Mouse (Mus musculus) embryonic facial prominence, embryonic 10.5 days (tissue): ENCODE data around the gene Tcf12. TPM values are rescaled to one million over a fixed set of nuclear protein-coding genes. Genes with fewer than 3 reads are reported as not detected.
A peak's percentile ranks its signal among the peaks of the same experiment; 100 is the strongest.

Source experiments
- DNase-seq: peaks from one replicate; pipeline ENCODE4 v3.0.0-alpha.2; 2017; ENCODE audit warnings: low spot score
- H3K27ac ChIP-seq: fragments of 300-500 bp; sonication (generic); replicated peaks from 2 replicates; pipeline ENCODE4 v1.5.1; 2016; ENCODE audit warnings: mild to moderate bottlenecking
- H3K27me3 ChIP-seq: fragments of 300-500 bp; sonication (generic); replicated peaks from 2 replicates; pipeline ENCODE4 v1.6.1; 2016; ENCODE audit warnings: low read depth, mild to moderate bottlenecking; ENCODE audit not compliant: poor library complexity, severe bottlenecking
- H3K36me3 ChIP-seq: fragments of 300-500 bp; sonication (generic); replicated peaks from 2 replicates; pipeline ENCODE4 v1.6.1; 2016; ENCODE audit warnings: mild to moderate bottlenecking, moderate library complexity
- H3K4me1 ChIP-seq: fragments of 300-500 bp; sonication (generic); 2 replicates; pipeline ENCODE4 v1.6.1; 2016
- H3K4me3 ChIP-seq: fragments of 300-500 bp; sonication (generic); 2 replicates; pipeline ENCODE4 v1.5.1; 2016; ENCODE audit warnings: mild to moderate bottlenecking, moderate library complexity
- H3K9me3 ChIP-seq: fragments of 300-500 bp; sonication (generic); 2 replicates; pipeline ENCODE4 v1.6.1; 2016; ENCODE audit warnings: mild to moderate bottlenecking
- WGBS: fragments of 180-500 bp; shearing (Covaris S2); methylation state at CpG from one replicate; pipeline ENCODE4 v1.1.7; 2016; 5-methylcytosine and 5-hydroxymethylcytosine counted together
- polyA plus RNA-seq: library from polyadenylated mRNA; unstranded; fragments of >200 nt; fragmentation: Nextera tagmentation; extraction: Ambion mirVana; gene quantifications from 2 replicates; pipeline ENCODE4 v1.2.1, GENCODE M21; 2016

Tcf12 gene
- polyA plus RNA-seq, 1 experiment from 2014 or later, result 169 TPM

DNA sequence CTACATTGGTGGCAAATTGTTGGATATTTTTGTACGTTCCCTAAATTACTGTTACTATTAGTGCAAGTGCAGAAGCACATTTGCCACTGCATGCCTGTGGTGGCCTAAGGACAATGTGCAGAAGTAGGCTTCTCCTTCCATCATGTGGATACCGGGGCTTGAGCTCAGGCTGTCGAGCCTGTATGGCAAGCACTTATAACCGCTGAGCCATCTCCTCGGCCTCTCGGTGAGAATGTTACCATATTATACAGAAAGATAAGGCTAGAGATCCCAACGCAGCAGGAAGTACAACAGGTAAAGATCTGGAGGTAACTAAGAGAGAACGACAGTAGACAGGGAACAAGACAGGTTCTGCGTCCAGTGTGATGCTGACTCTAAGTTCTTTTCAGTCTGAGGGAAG is 263.8 kb downstream of the Tcf12 start:
- no peak overlapping the region for H3K4me3 ChIP-seq
- peaks cover 99% of the 10 kb centered on the region for H3K36me3 ChIP-seq
- H3K9me3 ChIP-seq, result no peaks in the 10 kb centered on the region
- no peak for DNase-seq
- H3K27me3 ChIP-seq, result no peaks in the 10 kb centered on the region
- no peak overlapping the region for H3K27ac ChIP-seq
- 96% methylated on average over 9 of the region's 9 CpGs for WGBS
- no peaks in the 10 kb centered on the region for H3K4me1 ChIP-seq

DNA sequence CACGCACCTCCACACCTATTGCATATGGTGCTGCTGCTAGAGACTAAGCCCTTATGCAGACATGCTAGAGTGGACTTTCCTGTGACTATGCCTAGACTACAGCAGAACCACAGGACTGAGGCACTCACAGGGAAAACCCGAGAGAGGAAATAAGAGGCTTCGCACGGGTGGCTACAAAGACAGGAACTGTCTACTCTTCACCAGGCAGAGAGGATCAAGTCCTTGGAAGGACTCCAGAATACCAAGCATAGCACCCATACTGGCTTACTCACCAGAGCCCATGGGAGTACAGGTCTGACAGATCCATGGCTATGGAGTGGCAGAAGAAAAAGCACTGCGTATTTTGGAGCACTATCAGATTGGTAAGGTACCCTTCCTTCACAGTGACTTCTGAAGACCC is 269.8 kb downstream of the Tcf12 start:
- WGBS, result 91% methylated on average over 5 of the region's 5 CpGs
- no peak for DNase-seq
- Histone ChIP-seq H3K27ac (no peak overlapping the region), H3K36me3 (peaks cover 66% of the 10 kb centered on the region), H3K27me3 (no peaks in the 10 kb centered on the region), H3K4me3 (no peak overlapping the region), H3K9me3 (no peaks in the 10 kb centered on the region), H3K4me1 (peaks cover 10% of the 10 kb centered on the region)

DNA sequence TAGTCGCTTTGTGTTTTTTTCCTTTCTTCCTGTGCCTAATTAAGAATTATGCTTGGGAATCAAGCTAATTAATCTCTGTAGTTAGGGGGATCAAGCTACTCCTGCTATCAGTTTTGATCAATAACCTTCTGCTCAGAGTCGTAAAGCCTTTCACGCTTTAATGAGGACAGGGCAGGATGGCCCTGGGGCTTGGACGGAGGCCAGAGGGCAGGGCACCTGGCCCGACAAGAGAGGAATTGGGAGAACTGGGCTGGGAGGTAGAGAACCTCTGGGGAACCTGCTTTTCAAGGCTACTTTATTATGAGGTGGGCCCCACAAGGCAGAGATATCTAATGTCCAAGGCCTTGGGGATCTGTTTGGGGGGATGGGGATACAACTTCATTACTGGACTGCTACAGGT is 274.3 kb downstream of the Tcf12 start:
- H3K27me3 ChIP-seq, result no peaks in the 10 kb centered on the region
- WGBS, result 43% methylated on average over 5 of the region's 5 CpGs
- peaks cover 22% of the 10 kb centered on the region for H3K36me3 ChIP-seq
- no peak overlapping the region for H3K4me3 ChIP-seq
- no peak for DNase-seq
- no peaks in the 10 kb centered on the region for H3K9me3 ChIP-seq
- no peak overlapping the region; the same call in 1 of the 2 replicates for H3K27ac ChIP-seq
- peaks cover 31% of the 10 kb centered on the region for H3K4me1 ChIP-seq

DNA sequence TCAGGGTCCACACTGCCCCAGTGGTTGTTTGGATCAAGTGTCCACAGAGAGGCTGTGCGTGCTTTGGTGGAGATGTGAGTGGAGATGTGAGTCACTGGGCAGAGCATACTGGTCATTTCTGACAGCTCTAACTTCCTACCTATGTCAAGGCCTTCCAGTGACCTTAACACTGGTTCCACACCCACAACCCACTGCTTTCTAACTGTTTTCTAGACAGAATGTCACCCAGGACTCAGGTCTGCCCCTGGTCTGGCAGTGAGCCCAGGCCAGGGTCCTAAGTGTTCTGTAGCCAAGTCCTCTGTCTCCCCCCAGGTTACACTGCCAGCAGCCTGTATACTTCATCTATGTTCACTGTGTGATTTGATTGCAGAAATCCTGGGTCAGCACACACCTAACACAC is 275.3 kb downstream of the Tcf12 start:
- no peak overlapping the region for H3K27ac ChIP-seq
- peaks cover 13% of the 10 kb centered on the region for H3K36me3 ChIP-seq
- no peak for DNase-seq
- WGBS, result 93% methylated on average over 1 of the region's 1 CpGs
- peaks cover 39% of the 10 kb centered on the region for H3K4me1 ChIP-seq
- no peaks in the 10 kb centered on the region for H3K27me3 ChIP-seq
- H3K9me3 ChIP-seq, result no peaks in the 10 kb centered on the region
- no peak overlapping the region for H3K4me3 ChIP-seq

DNA sequence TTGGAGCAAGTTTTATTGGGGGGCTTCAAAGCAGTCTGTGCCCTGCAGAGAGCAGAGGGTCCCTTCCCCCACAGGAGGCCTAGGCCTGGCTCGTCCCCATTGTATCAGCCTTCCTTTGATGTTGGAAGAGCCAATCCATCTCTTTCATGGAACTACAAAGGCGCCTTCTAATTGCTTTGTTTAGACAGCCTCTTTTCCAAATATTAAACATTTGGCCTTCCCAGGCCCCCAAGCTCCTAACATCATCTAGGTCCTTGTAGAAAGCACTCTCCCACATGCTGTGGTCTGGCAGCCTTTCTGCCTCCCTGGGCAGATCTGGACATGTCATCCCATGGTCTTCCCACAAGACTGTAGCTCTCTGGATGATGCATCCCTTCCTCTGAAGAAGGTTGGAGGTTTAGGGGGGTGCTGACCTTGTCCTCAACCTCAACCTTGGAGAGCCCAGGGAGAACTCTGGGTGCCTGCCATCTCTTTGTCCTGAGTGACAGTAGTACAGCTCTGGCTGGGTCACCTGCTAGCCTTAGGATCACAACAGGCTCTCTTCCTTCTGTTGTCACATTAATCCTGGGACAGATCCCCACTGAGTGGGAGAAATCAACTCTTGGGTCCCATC is 276.4 kb downstream of the Tcf12 start:
- Histone ChIP-seq H3K4me1 (peaks cover 40% of the 10 kb centered on the region), H3K36me3 (peaks cover 2% of the 10 kb centered on the region; the same call in 1 of the 2 replicates), H3K27me3 (no peaks in the 10 kb centered on the region), H3K27ac (peak overlapping the region; percentile 48; the same call in 1 of the 2 replicates), H3K9me3 (no peaks in the 10 kb centered on the region), H3K4me3 (no peak overlapping the region)
- no peak for DNase-seq
- WGBS, result 41% methylated on average over 2 of the region's 2 CpGs

DNA sequence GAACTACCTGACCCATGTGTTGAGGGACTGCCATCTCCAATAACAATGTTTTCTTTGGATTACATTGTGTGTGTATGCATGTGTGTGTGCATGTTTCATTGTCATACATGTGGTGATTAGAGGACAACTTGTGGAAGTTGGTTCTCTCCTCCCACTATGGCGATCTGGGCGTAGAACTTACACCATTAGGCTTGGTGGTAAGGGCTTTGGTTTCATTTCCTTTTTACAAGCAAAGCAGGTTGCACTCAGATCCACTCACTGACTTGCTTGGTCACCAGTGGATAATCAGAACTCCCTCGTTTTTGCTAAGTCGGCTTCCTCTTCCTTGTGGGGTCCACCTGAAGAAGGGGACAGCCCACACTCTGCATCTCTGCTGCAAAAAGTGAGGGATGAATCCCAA is 277.0 kb downstream of the Tcf12 start:
- WGBS, result 85% methylated on average over 4 of the region's 4 CpGs
- no peak overlapping the region for H3K4me3 ChIP-seq
- no peaks in the 10 kb centered on the region for H3K27me3 ChIP-seq
- no peak overlapping the region for H3K27ac ChIP-seq
- peaks cover 46% of the 10 kb centered on the region for H3K4me1 ChIP-seq
- no peaks in the 10 kb centered on the region for H3K36me3 ChIP-seq
- DNase-seq, result no peak
- no peaks in the 10 kb centered on the region for H3K9me3 ChIP-seq

DNA sequence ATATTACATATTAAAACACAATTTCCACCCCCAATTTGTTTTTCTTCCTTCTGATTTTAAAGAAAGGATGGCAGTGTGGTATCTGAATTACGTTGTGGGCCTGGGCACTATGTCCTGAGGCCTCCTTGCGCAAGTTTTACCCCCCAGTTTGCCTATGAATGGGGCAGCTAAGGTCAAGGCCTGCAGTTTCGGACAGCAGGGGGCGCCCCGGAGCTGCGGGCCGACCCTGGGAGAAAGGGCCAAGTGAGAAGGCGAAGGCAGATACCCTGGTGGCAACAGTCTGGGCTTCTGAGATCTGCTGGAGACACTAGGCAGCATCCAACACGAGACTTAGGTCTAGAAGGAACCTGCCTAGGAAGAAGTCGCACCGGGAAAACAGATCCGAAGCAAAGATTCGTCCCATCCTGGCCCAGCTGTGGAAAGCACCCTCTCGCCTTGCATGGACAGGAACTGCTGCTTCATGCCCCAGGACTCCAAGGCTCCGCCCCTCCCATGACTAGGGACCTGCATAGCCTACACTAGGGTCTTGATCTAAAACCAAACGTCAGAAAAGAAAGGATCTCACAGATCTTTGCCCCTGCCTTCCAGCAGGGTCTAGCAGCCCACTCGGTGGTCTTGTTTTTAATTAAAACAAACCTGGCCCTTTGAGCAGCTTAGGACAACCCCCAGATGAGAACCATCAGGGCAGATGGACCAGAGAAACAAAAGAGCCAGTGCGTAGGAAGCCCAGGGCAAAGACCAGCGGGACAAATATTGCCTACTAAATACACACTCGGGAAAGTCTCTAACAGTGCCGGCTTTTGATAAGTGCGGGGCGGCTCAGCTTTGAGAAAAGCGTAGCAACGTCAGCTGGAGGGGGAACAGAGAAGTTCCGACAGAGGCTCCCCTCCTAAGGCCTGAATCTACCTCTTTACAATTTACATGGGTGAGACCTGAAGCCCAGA is 279.6 kb downstream of the Tcf12 start:
- Histone ChIP-seq H3K27me3 (no peaks in the 10 kb centered on the region), H3K9me3 (no peaks in the 10 kb centered on the region), H3K4me1 (peaks cover 47% of the 10 kb centered on the region), H3K4me3 (no peak overlapping the region), H3K27ac (no peak overlapping the region; the same call in 1 of the 2 replicates), H3K36me3 (no peaks in the 10 kb centered on the region)
- WGBS, result 43% methylated on average over 26 of the region's 26 CpGs
- peak; percentile 80 for DNase-seq

DNA sequence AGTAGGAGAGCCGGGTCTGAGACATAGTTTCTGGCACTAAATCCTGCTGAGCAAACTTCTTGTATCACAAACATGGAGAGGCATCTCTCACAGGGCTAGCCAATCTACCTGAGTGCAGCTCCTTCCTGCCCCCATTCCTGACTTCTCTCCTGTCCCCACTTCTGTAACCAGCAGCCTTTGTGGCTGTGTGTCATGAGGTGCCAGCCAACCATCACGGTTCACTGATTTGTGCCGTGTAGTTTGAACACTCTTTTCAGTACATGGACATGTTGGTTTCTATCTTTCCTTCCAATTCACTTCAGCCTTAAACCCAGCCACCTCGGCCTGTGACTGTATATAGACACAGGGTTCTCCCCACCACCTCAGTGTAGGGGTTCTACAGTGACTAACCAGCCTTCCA is 280.7 kb downstream of the Tcf12 start:
- H3K27me3 ChIP-seq, result no peaks in the 10 kb centered on the region
- WGBS, result 85% methylated on average over 4 of the region's 4 CpGs
- no peak for DNase-seq
- H3K27ac ChIP-seq, result no peak overlapping the region
- H3K4me3 ChIP-seq, result no peak overlapping the region
- peaks cover 45% of the 10 kb centered on the region for H3K4me1 ChIP-seq
- no peaks in the 10 kb centered on the region for H3K36me3 ChIP-seq
- no peaks in the 10 kb centered on the region for H3K9me3 ChIP-seq

DNA sequence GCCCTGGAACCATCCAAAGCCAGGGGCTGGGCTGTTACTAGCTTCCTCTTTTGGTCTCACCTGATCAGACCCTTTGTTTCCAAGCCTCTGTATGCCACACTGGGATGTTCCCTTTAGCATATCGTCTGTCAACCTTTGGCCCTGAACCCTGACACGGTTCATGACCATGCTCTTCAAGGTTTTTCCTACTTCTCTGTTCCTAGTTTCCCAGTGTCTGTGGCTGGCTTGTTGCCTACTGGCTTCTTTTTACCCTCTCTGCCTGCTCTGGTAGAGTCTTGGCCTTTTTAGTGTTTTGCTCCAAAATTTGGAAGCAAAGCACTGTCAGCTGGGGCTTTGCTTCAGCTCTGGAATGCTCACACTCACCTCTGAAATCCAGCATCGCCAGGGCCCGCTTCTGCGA is 281.3 kb downstream of the Tcf12 start:
- 0 out of 2 replicates have a peak overlapping the region, but pooled peaks have one; percentile 25 for H3K27ac ChIP-seq

DNA sequence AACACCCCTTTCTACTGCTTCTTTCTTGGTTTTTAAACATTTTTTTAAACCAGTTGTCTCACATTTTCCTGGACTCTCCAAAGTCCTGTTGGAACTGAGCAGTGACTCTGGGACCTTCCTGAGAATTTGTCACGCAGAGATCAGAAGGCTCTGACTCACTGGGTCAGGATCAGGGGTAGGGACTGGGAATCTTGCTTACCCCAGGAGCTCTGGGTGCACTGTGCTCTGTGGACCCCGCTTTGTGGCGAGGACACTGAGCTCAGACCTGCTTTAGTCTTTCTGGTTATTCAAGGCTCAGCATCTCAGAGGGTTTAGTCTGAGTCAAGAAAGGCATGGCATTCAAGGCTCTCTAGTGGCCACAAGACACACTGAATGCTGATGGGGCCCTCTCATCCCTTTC is 281.9 kb downstream of the Tcf12 start:
- DNase-seq, result no peak
- Histone ChIP-seq H3K27ac (no peak overlapping the region), H3K4me3 (no peak overlapping the region), H3K4me1 (peaks cover 37% of the 10 kb centered on the region), H3K27me3 (no peaks in the 10 kb centered on the region), H3K9me3 (no peaks in the 10 kb centered on the region), H3K36me3 (no peaks in the 10 kb centered on the region)
- WGBS, result 77% methylated on average over 3 of the region's 3 CpGs

More for the DNA sequence above, 281.3 kb downstream of the Tcf12 start:
- WGBS, result 82% methylated on average over 5 of the region's 5 CpGs
- Histone ChIP-seq H3K4me3 (no peak overlapping the region), H3K36me3 (no peaks in the 10 kb centered on the region), H3K9me3 (no peaks in the 10 kb centered on the region), H3K4me1 (peaks cover 44% of the 10 kb centered on the region), H3K27me3 (no peaks in the 10 kb centered on the region)
- DNase-seq, result no peak

DNA sequence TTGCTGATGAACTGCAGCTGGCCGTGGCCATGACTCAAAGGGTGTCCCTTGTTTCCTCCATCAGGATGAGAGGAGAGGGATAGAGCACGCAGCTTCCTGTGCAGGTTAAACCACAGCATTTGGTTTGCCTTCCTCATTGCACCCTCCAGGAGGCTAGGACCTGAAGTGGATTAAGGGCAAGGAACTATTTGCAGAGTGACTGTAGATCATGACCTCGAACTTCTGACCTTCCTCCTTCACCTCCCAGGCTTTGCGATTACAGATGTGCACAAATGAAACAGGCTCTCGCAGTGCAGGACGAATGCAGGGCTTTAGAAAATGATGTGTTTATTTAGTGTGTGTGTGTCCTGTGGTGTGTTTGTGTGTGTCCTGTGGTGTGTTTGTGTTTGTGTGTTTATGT is 282.5 kb downstream of the Tcf12 start:
- no peaks in the 10 kb centered on the region for H3K9me3 ChIP-seq
- DNase-seq, result no peak
- H3K27ac ChIP-seq, result no peak overlapping the region
- H3K4me1 ChIP-seq, result peaks cover 37% of the 10 kb centered on the region
- H3K27me3 ChIP-seq, result no peaks in the 10 kb centered on the region
- no peaks in the 10 kb centered on the region for H3K36me3 ChIP-seq
- no peak overlapping the region for H3K4me3 ChIP-seq
- WGBS, result 36% methylated on average over 6 of the region's 6 CpGs

DNA sequence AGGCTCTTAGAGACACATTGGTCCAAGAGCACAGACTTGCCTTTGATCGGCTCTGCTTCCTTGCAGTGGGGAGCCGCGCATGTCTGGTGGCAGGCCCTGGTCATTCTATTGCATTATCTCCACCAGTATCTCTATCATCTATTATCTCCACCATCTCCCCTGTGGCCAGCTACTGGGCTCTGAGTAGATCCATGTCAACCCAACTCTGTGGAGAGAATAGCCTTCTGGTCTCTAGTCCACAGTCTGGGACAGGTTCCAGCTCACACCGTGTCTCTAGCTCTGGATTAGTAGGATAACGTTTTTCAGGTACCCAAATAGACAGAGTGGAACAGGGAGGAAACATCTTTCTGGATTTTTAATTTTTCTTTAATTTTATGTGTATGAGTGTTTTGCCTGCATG is 284.3 kb downstream of the Tcf12 start:
- H3K27ac ChIP-seq, result no peak overlapping the region
- peaks cover 33% of the 10 kb centered on the region for H3K4me1 ChIP-seq
- WGBS, result 89% methylated on average over 5 of the region's 5 CpGs
- no peaks in the 10 kb centered on the region for H3K9me3 ChIP-seq
- DNase-seq, result no peak
- no peak overlapping the region for H3K4me3 ChIP-seq
- H3K36me3 ChIP-seq, result no peaks in the 10 kb centered on the region
- H3K27me3 ChIP-seq, result no peaks in the 10 kb centered on the region

DNA sequence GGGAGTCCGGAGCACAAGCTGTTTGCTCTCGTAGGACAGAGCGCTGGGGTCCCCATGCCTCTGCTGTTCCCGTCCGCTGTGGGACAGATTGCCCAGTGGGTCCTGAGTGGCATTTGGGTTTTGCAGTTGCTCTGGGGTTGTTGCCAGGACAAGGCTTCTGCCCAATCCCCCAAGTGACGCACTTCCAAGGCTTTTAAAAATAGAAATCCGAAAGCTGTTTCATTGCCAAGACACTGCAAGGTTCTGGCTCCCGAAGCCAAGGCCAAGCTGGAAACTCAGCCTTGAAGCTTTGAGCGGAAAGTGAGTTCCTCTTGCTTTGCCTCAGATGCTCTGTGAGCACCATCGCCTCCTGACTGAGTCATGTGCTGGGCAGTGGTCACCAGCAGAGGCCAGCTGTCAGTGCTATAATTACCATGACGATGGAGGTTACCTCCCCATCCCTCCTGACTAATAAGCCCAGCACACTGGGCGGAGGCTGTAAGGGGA is 285.6 kb downstream of the Tcf12 start:
- no peak for DNase-seq
- Histone ChIP-seq H3K27me3 (no peaks in the 10 kb centered on the region), H3K9me3 (no peaks in the 10 kb centered on the region), H3K4me1 (peaks cover 25% of the 10 kb centered on the region), H3K36me3 (no peaks in the 10 kb centered on the region), H3K4me3 (no peak overlapping the region), H3K27ac (no peak overlapping the region)
- 75% methylated on average over 12 of the region's 12 CpGs for WGBS
